8 mouse cellular contexts compared by ENCODE assay signal in genomic region chr11:81588630-81589029, GRCm38 (mm10).
DNase-seq lines count a peak whose midpoint lies in the region; ATAC-seq lines count a peak whose summit lies in the region.

No protein-coding gene starts in this region.

- H3K36me3 ChIP-seq in hindbrain, embryonic 14.5 days (replicated peaks; ENCODE audit: control insufficient read depth, insufficient read depth), result no peaks in the 10 kb centered on the region

- peak; percentile 9 to 43 for DNase-seq in spleen, adult 18-20 months
- DNase-seq in spleen, postnatal 36 days (ENCODE audit: low spot score in 2 of 2), result no peak
- peak; percentile 90 to 92 for DNase-seq in cerebellum, postnatal 10 days
- DNase-seq in frontal cortex, postnatal 25 days (ENCODE audit: low spot score in 2 of 2), result peak; percentile 63 to 76
- DNase-seq in hindbrain, embryonic 14.5 days (ENCODE audit: low spot score), result peak; percentile 61
- DNase-seq in left cerebral cortex, postnatal 4 days, result peak; percentile 80
- DNase-seq in neural tube, embryonic 10.5 days (ENCODE audit: extremely low spot score, low spot score), result peak; percentile 71
- peak; percentile 31 to 63 for DNase-seq in urinary bladder, adult 18-20 months (ENCODE audit: low spot score in 2 of 2)

- no peak for ATAC-seq in hindbrain, embryonic 14.5 days (ENCODE audit: low FRiP score)

- H3K4me2 ChIP-seq in hindbrain, embryonic 14.5 days (replicated peaks), result no peak overlapping the region; the same call in 1 of the 2 replicates

- intact Hi-C loops in left cerebral cortex, postnatal 4 days (cut with DNase I), result loop anchor here (2.0 kb wide), 1 partner anchor 24 kb away; no protein-coding TSS in a partner anchor

- 13% methylated on average over 10 of the region's 10 CpGs for WGBS in hindbrain, embryonic 14.5 days

- H3K9ac ChIP-seq in hindbrain, embryonic 14.5 days, result no peak overlapping the region

- peak overlapping the region; percentile 63; the same call in 1 of the 2 replicates for H3K27ac ChIP-seq in hindbrain, embryonic 14.5 days

- 0 out of 2 replicates have a peak, but pooled peaks cover 18% of the 10 kb centered on the region for H3K4me1 ChIP-seq in hindbrain, embryonic 14.5 days (replicated peaks; ENCODE audit: control insufficient read depth, insufficient read depth, low read length)

- no peaks in the 10 kb centered on the region for H3K9me3 ChIP-seq in hindbrain, embryonic 14.5 days (ENCODE audit: control insufficient read depth, low read length)

- no peak overlapping the region for H3K4me3 ChIP-seq in hindbrain, embryonic 14.5 days (replicated peaks; ENCODE audit: low read length)

- H3K27me3 ChIP-seq in hindbrain, embryonic 14.5 days (ENCODE audit: control insufficient read depth, insufficient read depth, low read length), result no peaks in the 10 kb centered on the region

Comparison
In these comparisons a context has a peak if more than half of its experiments do, and no peak if none do; other contexts are left out.
1. DNase-seq: peak in spleen, adult 18-20 months (2 of 2), cerebellum, postnatal 10 days (2 of 2), frontal cortex, postnatal 25 days (2 of 2), hindbrain, embryonic 14.5 days (single experiment), left cerebral cortex, postnatal 4 days (single experiment), neural tube, embryonic 10.5 days (single experiment) and urinary bladder, adult 18-20 months (2 of 2); none in spleen, postnatal 36 days (0 of 2).